Mouse (Mus musculus): Measurements from ENCODE around the gene Gm20388. TPM values are rescaled to one million over a fixed set of nuclear protein-coding genes. Genes with fewer than 3 reads are reported as not detected.
A peak's percentile ranks its signal among the peaks of the same experiment; 100 is the strongest.
"Not testable (repeated sequence)": the region's sequence is repeated elsewhere in the genome, so short reads cannot be mapped to it uniquely, and the experiment has no call there.

Gene Gm20388
- polyA plus RNA-seq, 1 experiment from 2014 or later: 7.4 TPM

- H3K27me3 ChIP-seq (ENCODE audit: control insufficient read depth, insufficient read depth, low read length): no peaks in the 10 kb centered on the region
- H3K4me2 ChIP-seq (ENCODE audit: low read depth, low read length): no peak overlapping the region
- WGBS: 95% methylated on average over 23 of the region's 23 CpGs
- H3K4me3 ChIP-seq (replicated peaks; ENCODE audit: low read length): no peak overlapping the region
- ATAC-seq (ENCODE audit: insufficient read depth, low FRiP score): no peak
- H3K9me3 ChIP-seq (replicated peaks; ENCODE audit: control insufficient read depth, low read length): peaks cover 39% of the 10 kb centered on the region
- H3K4me1 ChIP-seq (ENCODE audit: control insufficient read depth, insufficient read depth, low read length): no peaks in the 10 kb centered on the region
- no peak overlapping the region for H3K27ac ChIP-seq (ENCODE audit: low read length)
- H3K36me3 ChIP-seq (ENCODE audit: control insufficient read depth, insufficient read depth, low read length): no peaks in the 10 kb centered on the region; the same call in 1 of the 2 replicates
- H3K9ac ChIP-seq (ENCODE audit: low read length): no peak overlapping the region
These were observed 3518.5 kb downstream of the Gm20388 start for GRCm38 (mm10) chr8:123428939-123429721.

- not testable (repeated sequence) for H3K4me3 ChIP-seq (replicated peaks; ENCODE audit: low read length); H3K36me3 ChIP-seq (ENCODE audit: control insufficient read depth, insufficient read depth, low read length); H3K27me3 ChIP-seq (ENCODE audit: control insufficient read depth, insufficient read depth, low read length); H3K9ac ChIP-seq (ENCODE audit: low read length); ATAC-seq (ENCODE audit: insufficient read depth, low FRiP score); H3K4me2 ChIP-seq (ENCODE audit: low read depth, low read length); H3K4me1 ChIP-seq (ENCODE audit: control insufficient read depth, insufficient read depth, low read length); H3K27ac ChIP-seq (ENCODE audit: low read length)
- peaks cover 39% of the 10 kb centered on the region for H3K9me3 ChIP-seq (replicated peaks; ENCODE audit: control insufficient read depth, low read length)
- WGBS: 97% methylated on average over 14 of the region's 15 CpGs
These were observed 3519.0 kb downstream of the Gm20388 start for GRCm38 (mm10) chr8:123429722-123430013.

GRCm38 (mm10) chr8:123430936-123431335 is 3520.3 kb downstream of the Gm20388 start:
- peaks cover 39% of the 10 kb centered on the region for H3K9me3 ChIP-seq (replicated peaks; ENCODE audit: control insufficient read depth, low read length)
- 89% methylated on average over 8 of the region's 8 CpGs for WGBS
- H3K4me1 ChIP-seq (ENCODE audit: control insufficient read depth, insufficient read depth, low read length); H3K9ac ChIP-seq (ENCODE audit: low read length); H3K4me2 ChIP-seq (ENCODE audit: low read depth, low read length); H3K4me3 ChIP-seq (replicated peaks; ENCODE audit: low read length); ATAC-seq (ENCODE audit: insufficient read depth, low FRiP score); H3K27ac ChIP-seq (ENCODE audit: low read length); H3K27me3 ChIP-seq (ENCODE audit: control insufficient read depth, insufficient read depth, low read length); H3K36me3 ChIP-seq (ENCODE audit: control insufficient read depth, insufficient read depth, low read length): not testable (repeated sequence)

- Histone ChIP-seq H3K4me2 (ENCODE audit: low read depth, low read length) (no peak overlapping the region), H3K9ac (ENCODE audit: low read length) (no peak overlapping the region), H3K27ac (ENCODE audit: low read length) (no peak overlapping the region), H3K27me3 (ENCODE audit: control insufficient read depth, insufficient read depth, low read length) (no peaks in the 10 kb centered on the region), H3K4me1 (ENCODE audit: control insufficient read depth, insufficient read depth, low read length) (no peaks in the 10 kb centered on the region), H3K4me3 (replicated peaks; ENCODE audit: low read length) (no peak overlapping the region), H3K9me3 (replicated peaks; ENCODE audit: control insufficient read depth, low read length) (peaks cover 34% of the 10 kb centered on the region), H3K36me3 (ENCODE audit: control insufficient read depth, insufficient read depth, low read length) (no peaks in the 10 kb centered on the region; the same call in 1 of the 2 replicates)
- 95% methylated on average over 25 of the region's 25 CpGs for WGBS
- no peak for ATAC-seq (ENCODE audit: insufficient read depth, low FRiP score)
These were observed 3521.2 kb downstream of the Gm20388 start for GRCm38 (mm10) chr8:123431616-123432365.

- peaks cover 28% of the 10 kb centered on the region for H3K9me3 ChIP-seq (replicated peaks; ENCODE audit: control insufficient read depth, low read length)
These were observed 3521.7 kb downstream of the Gm20388 start for GRCm38 (mm10) chr8:123432381-123432780.

GRCm38 (mm10) chr8:123433241-123433974 is 3522.8 kb downstream of the Gm20388 start:
- H3K4me3 ChIP-seq (replicated peaks; ENCODE audit: low read length); ATAC-seq (ENCODE audit: insufficient read depth, low FRiP score); H3K27ac ChIP-seq (ENCODE audit: low read length); H3K4me2 ChIP-seq (ENCODE audit: low read depth, low read length); H3K27me3 ChIP-seq (ENCODE audit: control insufficient read depth, insufficient read depth, low read length); H3K9ac ChIP-seq (ENCODE audit: low read length); H3K4me1 ChIP-seq (ENCODE audit: control insufficient read depth, insufficient read depth, low read length); H3K36me3 ChIP-seq (ENCODE audit: control insufficient read depth, insufficient read depth, low read length): not testable (repeated sequence)
- WGBS: 96% methylated on average over 43 of the region's 47 CpGs
- H3K9me3 ChIP-seq (replicated peaks; ENCODE audit: control insufficient read depth, low read length): peaks cover 17% of the 10 kb centered on the region

More at GRCm38 (mm10) chr8:123432381-123432780, 3521.7 kb downstream of the Gm20388 start:
- 91% methylated on average over 16 of the region's 16 CpGs for WGBS
- Histone ChIP-seq H3K36me3 (ENCODE audit: control insufficient read depth, insufficient read depth, low read length) (no peaks in the 10 kb centered on the region; the same call in 1 of the 2 replicates), H3K4me2 (ENCODE audit: low read depth, low read length) (no peak overlapping the region), H3K4me1 (ENCODE audit: control insufficient read depth, insufficient read depth, low read length) (no peaks in the 10 kb centered on the region), H3K4me3 (replicated peaks; ENCODE audit: low read length) (no peak overlapping the region), H3K27ac (ENCODE audit: low read length) (no peak overlapping the region), H3K27me3 (ENCODE audit: control insufficient read depth, insufficient read depth, low read length) (no peaks in the 10 kb centered on the region), H3K9ac (ENCODE audit: low read length) (no peak overlapping the region)
- no peak for ATAC-seq (ENCODE audit: insufficient read depth, low FRiP score)

DNA sequence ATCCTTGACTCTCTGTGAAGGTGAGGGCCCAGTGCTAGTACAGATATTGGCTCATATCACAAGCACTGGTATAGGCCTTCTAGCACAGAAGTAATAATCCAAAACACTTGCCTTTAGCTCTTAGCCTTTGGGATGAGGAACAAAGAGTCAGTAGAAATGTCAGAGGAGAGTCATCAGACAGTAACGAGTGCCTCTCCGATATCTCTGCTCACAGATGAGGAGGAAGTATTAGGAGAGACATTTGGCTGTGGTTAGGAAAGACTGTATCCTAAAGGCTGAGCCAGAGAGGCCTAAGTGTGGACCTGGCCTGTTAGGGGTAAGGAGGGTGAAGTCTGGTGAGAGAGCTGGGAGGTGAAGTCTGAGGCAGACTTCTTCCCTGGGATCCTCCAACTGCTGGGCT is 3531.1 kb downstream of the Gm20388 start:
- Histone ChIP-seq H3K4me1 (ENCODE audit: control insufficient read depth, insufficient read depth, low read length) (0 out of 2 replicates have a peak, but pooled peaks cover 5% of the 10 kb centered on the region), H3K9ac (ENCODE audit: low read length) (no peak overlapping the region), H3K4me3 (replicated peaks; ENCODE audit: low read length) (no peak overlapping the region), H3K27me3 (ENCODE audit: control insufficient read depth, insufficient read depth, low read length) (no peaks in the 10 kb centered on the region), H3K27ac (ENCODE audit: low read length) (no peak overlapping the region), H3K36me3 (ENCODE audit: control insufficient read depth, insufficient read depth, low read length) (no peaks in the 10 kb centered on the region), H3K4me2 (ENCODE audit: low read depth, low read length) (no peak overlapping the region), H3K9me3 (replicated peaks; ENCODE audit: control insufficient read depth, low read length) (no peaks in the 10 kb centered on the region)
- no peak for ATAC-seq (ENCODE audit: insufficient read depth, low FRiP score)
- WGBS: 89% methylated on average over 2 of the region's 2 CpGs

- Histone ChIP-seq H3K36me3 (ENCODE audit: control insufficient read depth, insufficient read depth, low read length) (no peaks in the 10 kb centered on the region), H3K9ac (ENCODE audit: low read length) (peak overlapping the region; percentile 92), H3K27me3 (ENCODE audit: control insufficient read depth, insufficient read depth, low read length) (no peaks in the 10 kb centered on the region), H3K9me3 (replicated peaks; ENCODE audit: control insufficient read depth, low read length) (no peaks in the 10 kb centered on the region), H3K27ac (ENCODE audit: low read length) (no peak overlapping the region), H3K4me1 (ENCODE audit: control insufficient read depth, insufficient read depth, low read length) (0 out of 2 replicates have a peak, but pooled peaks cover 5% of the 10 kb centered on the region), H3K4me3 (replicated peaks; ENCODE audit: low read length) (peak overlapping the region; percentile 75), H3K4me2 (ENCODE audit: low read depth, low read length) (no peak overlapping the region; the same call in 1 of the 2 replicates)
- 83% methylated on average over 5 of the region's 5 CpGs for WGBS
- peak; percentile 23; the same call in 1 of the 2 replicates for ATAC-seq (ENCODE audit: insufficient read depth, low FRiP score)
These were observed 3531.7 kb downstream of the Gm20388 start for GRCm38 (mm10) chr8:123442351-123442750.
